Mouse (Mus musculus): Measurements from ENCODE around the gene Otop2. TPM values are rescaled to one million over a fixed set of nuclear protein-coding genes. Genes with fewer than 3 reads are reported as not detected.

The Otop2 gene
- polyA plus RNA-seq, 1 experiment from 2014 or later, result not detected

Other genes with a start within 250 kb of the Otop2 start
- not detected in 2 replicates for gene Cd300e, start 245.0 kb upstream of the Otop2 start, polyA plus RNA-seq (2014; fragmentation: Nextera tagmentation; extraction: Ambion mirVana)
- 0.42 and 0.85 TPM in 2 replicates for gene Rab37, start 215.7 kb upstream of the Otop2 start, polyA plus RNA-seq (2014; fragmentation: Nextera tagmentation; extraction: Ambion mirVana)
- 0.22 TPM in 1 of 2 replicates, not detected in the other for gene Cd300lf, start 173.2 kb upstream of the Otop2 start, polyA plus RNA-seq (2014; fragmentation: Nextera tagmentation; extraction: Ambion mirVana)
- 29.5 and 33.7 TPM in 2 replicates for gene Slc9a3r1, start 143.8 kb upstream of the Otop2 start, polyA plus RNA-seq (2014; fragmentation: Nextera tagmentation; extraction: Ambion mirVana)
- 7.2 and 7.3 TPM in 2 replicates for gene Tmem104, start 119.7 kb upstream of the Otop2 start, polyA plus RNA-seq (2014; fragmentation: Nextera tagmentation; extraction: Ambion mirVana)
- gene Nat9, start 119.3 kb upstream of the Otop2 start, polyA plus RNA-seq (2014; fragmentation: Nextera tagmentation; extraction: Ambion mirVana), result 19.5 and 20.1 TPM in 2 replicates
- 0.25 and 0.43 TPM in 2 replicates for gene Grin2c, start 39.9 kb upstream of the Otop2 start, polyA plus RNA-seq (2014; fragmentation: Nextera tagmentation; extraction: Ambion mirVana)
- 11.6 and 14.9 TPM in 2 replicates for gene Fdxr, start 30.1 kb upstream of the Otop2 start, polyA plus RNA-seq (2014; fragmentation: Nextera tagmentation; extraction: Ambion mirVana)
- 0.40 and 0.52 TPM in 2 replicates for gene Fads6, start 9.5 kb upstream of the Otop2 start, polyA plus RNA-seq (2014; fragmentation: Nextera tagmentation; extraction: Ambion mirVana)
- gene Ush1g, start 14.9 kb downstream of the Otop2 start, polyA plus RNA-seq (2014; fragmentation: Nextera tagmentation; extraction: Ambion mirVana), result 0.05 TPM in 1 of 2 replicates, not detected in the other
- gene Otop3, start 27.6 kb downstream of the Otop2 start, polyA plus RNA-seq (2014; fragmentation: Nextera tagmentation; extraction: Ambion mirVana), result 0.15 and 0.20 TPM in 2 replicates
- 10.9 and 15.3 TPM in 2 replicates for gene Hid1, start 60.6 kb downstream of the Otop2 start, polyA plus RNA-seq (2014; fragmentation: Nextera tagmentation; extraction: Ambion mirVana)
- 19.0 and 20.0 TPM in 2 replicates for gene Cdr2l, start 74.8 kb downstream of the Otop2 start, polyA plus RNA-seq (2014; fragmentation: Nextera tagmentation; extraction: Ambion mirVana)
- gene Mrpl58, start 96.6 kb downstream of the Otop2 start, polyA plus RNA-seq (2014; fragmentation: Nextera tagmentation; extraction: Ambion mirVana), result 226 and 243 TPM in 2 replicates
- 899 and 905 TPM in 2 replicates for gene Atp5h, start 112.8 kb downstream of the Otop2 start, polyA plus RNA-seq (2014; fragmentation: Nextera tagmentation; extraction: Ambion mirVana)
- 21.0 and 27.5 TPM in 2 replicates for gene Kctd2, start 113.0 kb downstream of the Otop2 start, polyA plus RNA-seq (2014; fragmentation: Nextera tagmentation; extraction: Ambion mirVana)
- gene Trim80, start 133.4 kb downstream of the Otop2 start, polyA plus RNA-seq (2014; fragmentation: Nextera tagmentation; extraction: Ambion mirVana), result not detected in 2 replicates
- gene Slc16a5, start 155.3 kb downstream of the Otop2 start, polyA plus RNA-seq (2014; fragmentation: Nextera tagmentation; extraction: Ambion mirVana), result 0.11 TPM in 1 of 2 replicates, not detected in the other
- gene Armc7, start 168.5 kb downstream of the Otop2 start, polyA plus RNA-seq (2014; fragmentation: Nextera tagmentation; extraction: Ambion mirVana), result 7.5 and 9.0 TPM in 2 replicates
- 75.8 and 84.6 TPM in 2 replicates for gene Nt5c, start 184.7 kb downstream of the Otop2 start, polyA plus RNA-seq (2014; fragmentation: Nextera tagmentation; extraction: Ambion mirVana)
- 990 and 1,006 TPM in 2 replicates for gene Jpt1, start 207.2 kb downstream of the Otop2 start, polyA plus RNA-seq (2014; fragmentation: Nextera tagmentation; extraction: Ambion mirVana)
- gene Sumo2, start 229.1 kb downstream of the Otop2 start, polyA plus RNA-seq (2014; fragmentation: Nextera tagmentation; extraction: Ambion mirVana), result 1,523 and 1,527 TPM in 2 replicates

Data from hindbrain, embryonic 11.5 days (tissue).